Mouse (Mus musculus): ENCODE measurements around the gene Ntrk3.

- no peak for TF ChIP-seq CTCF (IDR thresholded peaks at IDR 0.05; ENCODE audit: control insufficient read depth, insufficient read depth, insufficient replicate concordance, low read depth, low read length)
- TF ChIP-seq POLR2A (IDR thresholded peaks at IDR 0.05; ENCODE audit: control insufficient read depth, low read depth, low read length), result no peak
Measured at GRCm38 (mm10) chr7:78702676-78703075, 35.1 kb downstream of the Ntrk3 start.

All from testis, adult 2 months (tissue).